Mouse (Mus musculus) T-helper 2 cell (primary cell): ENCODE data around the gene Zfp239.

ENCODE experiments used
- in situ Hi-C: fragments of 300-600 bp; cut with MboI, MseI; formaldehyde crosslinking; loops from one replicate; pipeline ENCODE4 v1.15.1; 2025; ENCODE audit warnings: high pct_unique_total_duplicates

Gene Zfp239

GRCm38 (mm10) chr6:117874621-117875281 lies 12.9 kb downstream of the Zfp239 start:
- in situ Hi-C loops, result loop anchor here (25.0 kb wide), 1 partner anchor 1687 kb away; the partner anchor contains the start of gene Tmcc1

- in situ Hi-C loops, result no loop called here
Measured at GRCm38 (mm10) chr6:117878700-117879407, 17.0 kb downstream of the Zfp239 start.

DNA sequence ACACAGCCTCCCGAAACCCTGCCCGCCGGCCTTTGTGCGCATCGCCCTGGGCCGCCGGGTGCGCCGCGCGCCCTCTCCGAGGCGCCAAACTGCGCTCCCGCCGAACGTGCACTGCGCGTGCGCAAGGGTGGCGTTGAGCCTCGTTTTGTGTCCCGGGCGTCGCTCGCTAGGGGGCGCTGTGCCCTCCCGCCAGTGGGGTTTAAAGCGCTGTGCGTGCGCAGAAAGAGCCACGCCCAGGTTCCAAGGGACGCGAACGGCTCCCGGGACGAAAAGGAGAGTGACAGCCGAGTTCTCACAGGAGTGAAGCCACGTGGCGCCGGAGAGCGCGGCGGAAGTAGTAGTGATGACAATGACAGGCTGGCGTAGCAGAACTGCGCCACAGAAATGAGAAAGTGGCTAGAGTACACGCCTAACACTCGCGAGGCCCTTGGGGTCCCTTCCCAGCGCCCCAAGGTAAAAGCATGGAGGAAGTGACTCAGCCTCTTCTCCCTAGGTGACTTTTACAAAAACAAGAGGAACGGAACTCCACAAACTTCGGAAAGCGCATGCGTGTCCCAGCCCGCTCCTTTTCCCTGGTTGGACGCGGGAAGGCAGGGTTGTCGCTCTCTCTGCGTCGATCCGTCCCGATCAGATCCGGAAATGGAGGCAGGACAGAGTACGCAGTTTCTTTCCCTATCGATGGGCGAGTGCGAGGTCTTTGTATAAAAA lies 17.7 kb downstream of the Zfp239 start:
- in situ Hi-C loops, result no loop called here

DNA sequence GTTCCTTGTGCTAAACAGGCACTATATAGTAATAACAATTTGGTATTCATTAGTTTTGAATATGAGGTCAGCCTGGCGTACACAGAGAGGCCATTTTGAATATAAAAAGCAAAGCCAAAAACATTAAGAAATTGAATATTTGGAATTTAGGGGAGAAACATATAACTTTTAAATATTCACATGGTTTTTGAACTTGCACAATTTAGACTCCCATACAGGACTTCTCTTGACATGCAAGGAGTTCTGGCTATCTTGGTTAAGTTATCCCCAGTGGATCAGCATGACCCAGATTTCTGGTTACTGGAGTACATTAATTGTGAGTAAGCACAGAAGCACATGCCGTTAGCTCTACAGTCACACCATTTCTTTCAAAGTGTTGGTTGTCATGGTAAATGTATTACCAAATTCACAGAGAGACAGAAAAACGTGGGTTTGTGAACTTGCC lies 18.5 kb downstream of the Zfp239 start:
- in situ Hi-C loops, result no loop called here

DNA sequence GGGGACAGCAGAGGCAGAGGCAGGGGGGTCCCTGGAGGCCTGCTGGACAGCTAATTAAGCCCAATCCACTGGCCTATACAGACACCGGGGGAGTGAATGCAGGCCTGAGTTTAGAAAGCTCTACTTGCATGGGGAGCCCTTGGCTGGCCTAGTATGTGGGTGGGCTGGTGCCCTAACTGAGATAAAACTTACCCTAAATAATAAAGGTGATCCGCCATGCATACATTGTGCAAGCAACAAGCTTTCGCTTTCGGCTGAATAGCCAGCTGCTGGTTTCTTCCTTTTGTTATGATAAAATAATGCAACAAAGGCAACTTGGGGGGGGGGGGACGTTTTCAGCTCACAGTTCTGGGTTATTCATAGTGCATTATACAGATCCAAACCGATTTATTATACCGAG lies 19.3 kb downstream of the Zfp239 start:
- in situ Hi-C loops, result no loop called here

- in situ Hi-C loops, result no loop called here
Measured at GRCm38 (mm10) chr6:117881997-117882396, 20.1 kb downstream of the Zfp239 start.

DNA sequence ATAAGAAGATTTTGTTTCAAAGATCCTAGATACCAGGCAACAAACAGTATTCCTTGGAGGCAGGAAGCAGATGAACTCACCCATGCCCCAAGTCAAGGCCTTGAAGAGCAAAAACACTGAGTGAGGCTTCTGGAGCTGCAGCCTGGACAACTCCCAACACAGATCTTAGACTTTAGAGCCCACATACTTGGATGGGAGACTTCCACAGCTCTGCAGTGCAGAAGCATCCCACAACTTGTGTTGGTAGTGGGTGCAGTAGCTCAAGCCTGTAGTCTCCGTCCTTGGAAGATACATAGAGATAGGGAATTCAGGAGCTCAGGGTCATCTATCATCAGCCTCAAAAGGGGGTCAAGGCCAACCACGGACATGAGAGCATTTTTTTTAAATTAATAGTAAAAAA lies 24.0 kb downstream of the Zfp239 start:
- in situ Hi-C loops, result no loop called here

DNA sequence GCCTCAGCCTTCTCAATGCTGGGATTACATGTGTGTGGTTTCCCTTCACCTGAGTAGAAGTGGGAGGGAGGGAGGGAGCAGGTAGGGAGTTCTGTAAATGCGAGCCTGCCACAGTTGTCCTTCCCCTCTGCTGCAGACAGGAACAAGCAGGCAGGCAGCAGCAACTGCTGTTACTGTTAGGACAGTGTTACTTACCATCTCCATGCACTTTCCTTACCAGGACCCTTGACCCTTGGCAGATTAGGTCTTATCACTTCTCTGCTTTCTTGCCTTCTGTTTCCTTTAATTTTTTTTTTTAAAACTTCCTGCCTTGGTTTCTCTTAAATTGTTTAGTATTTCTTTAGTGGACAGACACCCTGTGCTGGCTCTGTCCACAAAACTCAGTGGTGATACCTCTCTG lies 26.1 kb downstream of the Zfp239 start:
- in situ Hi-C loops, result no loop called here

DNA sequence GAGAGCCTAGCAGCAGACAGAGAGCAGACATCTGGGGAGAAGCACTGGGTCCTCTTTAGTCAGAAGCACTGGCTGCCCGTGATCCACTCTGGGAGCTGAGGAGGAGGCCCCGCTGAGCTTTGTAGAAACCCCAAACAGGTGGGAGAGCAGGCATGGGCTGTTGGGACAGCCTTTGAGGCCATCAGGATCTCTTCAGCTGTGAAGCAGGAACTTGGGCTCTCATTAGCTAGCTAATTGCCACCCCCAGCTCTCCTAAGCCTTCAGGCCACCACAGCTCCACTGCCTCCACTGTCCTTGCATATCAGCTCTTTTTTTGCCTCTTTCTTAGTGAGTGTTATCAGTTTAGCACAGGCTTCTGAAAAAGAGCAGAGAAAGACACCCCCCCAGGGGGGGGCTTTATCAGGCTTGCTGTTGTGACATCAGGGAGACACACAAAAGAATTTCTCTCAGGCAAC lies 26.8 kb downstream of the Zfp239 start:
- in situ Hi-C loops, result no loop called here

DNA sequence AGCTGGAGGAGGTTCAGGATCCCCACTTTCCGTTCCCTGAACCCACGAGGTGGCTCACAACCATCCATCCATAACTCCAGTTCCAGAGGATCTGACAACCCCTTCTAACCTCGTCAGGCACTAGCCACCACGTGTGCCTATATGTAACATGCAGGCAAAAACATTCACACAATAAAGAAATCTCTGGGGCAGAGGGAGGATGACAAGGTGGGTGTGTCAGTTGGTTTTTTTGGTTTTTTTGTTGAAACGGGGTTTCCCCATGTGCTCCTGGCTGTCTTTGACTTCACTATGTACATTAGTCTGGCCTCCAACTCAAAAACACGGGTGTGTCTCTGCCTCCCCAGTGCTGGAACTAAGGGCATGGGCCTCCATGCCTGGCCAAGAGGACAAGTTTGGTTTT lies 28.4 kb downstream of the Zfp239 start:
- in situ Hi-C loops, result no loop called here

- in situ Hi-C loops, result no loop called here
Measured at GRCm38 (mm10) chr6:117891369-117892160, 29.7 kb downstream of the Zfp239 start.

- in situ Hi-C loops, result no loop called here
Measured at GRCm38 (mm10) chr6:117892386-117892785, 30.5 kb downstream of the Zfp239 start.

GRCm38 (mm10) chr6:117893435-117893834 lies 31.5 kb downstream of the Zfp239 start:
- in situ Hi-C loops, result no loop called here

- in situ Hi-C loops, result no loop called here
Measured at GRCm38 (mm10) chr6:117897800-117898199, 35.9 kb downstream of the Zfp239 start.

- in situ Hi-C loops, result loop anchor here (10.0 kb wide), 2 partner anchors 1494 to 2004 kb away; partner anchors contain the start of gene Rad52
Measured at GRCm38 (mm10) chr6:117900126-117901080, 38.5 kb downstream of the Zfp239 start, which contains the start of gene Hnrnpf. Hnrnpf (plus strand) TSS chr6:117900324.

GRCm38 (mm10) chr6:117901510-117902402 lies 39.9 kb downstream of the Zfp239 start:
- in situ Hi-C loops, result loop anchor here (10.0 kb wide), 2 partner anchors 1493 to 2003 kb away; partner anchors contain the start of gene Rad52

DNA sequence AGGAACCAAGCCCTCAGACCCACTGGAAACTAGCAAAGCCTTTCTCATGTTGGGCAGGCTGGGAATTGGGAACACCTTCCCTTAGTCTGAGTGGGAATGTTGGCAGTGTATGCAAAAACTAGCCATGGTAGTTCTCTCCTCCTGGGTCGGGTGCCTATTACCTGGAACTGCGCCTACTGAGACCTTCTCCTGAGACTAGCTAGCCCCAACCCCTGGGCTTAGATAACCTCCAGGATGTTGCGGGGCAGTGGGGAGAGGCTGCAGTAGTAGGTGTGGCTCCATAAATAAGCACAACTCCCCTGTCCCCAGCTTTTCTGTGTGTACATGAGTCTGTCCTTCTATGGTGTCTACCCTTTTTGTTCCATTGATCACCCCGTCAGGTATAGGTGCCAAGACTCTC lies 40.7 kb downstream of the Zfp239 start:
- in situ Hi-C loops, result loop anchor here (10.0 kb wide), 2 partner anchors 1492 to 2002 kb away; partner anchors contain the start of gene Rad52

DNA sequence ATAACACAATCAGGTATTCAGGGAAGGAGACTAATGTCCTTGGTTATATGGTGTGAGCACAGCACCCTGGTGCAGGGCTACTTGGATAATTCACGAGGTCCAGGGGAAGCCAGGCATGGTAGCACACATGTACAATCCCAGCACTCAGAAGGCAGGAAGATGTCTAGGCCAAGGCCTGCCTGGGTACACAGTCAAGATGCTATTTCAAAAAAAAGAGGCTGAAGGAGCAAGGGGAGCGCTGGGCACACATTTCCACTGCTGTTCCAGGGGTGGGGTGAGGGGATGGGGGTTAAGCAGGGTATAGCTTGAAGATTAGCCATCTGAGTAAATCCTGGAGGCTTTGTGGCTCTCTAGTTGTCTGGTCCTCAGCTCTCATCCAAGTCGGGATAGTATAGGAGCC lies 41.9 kb downstream of the Zfp239 start:
- in situ Hi-C loops, result loop anchor here (10.0 kb wide), 2 partner anchors 1491 to 2001 kb away; partner anchors contain the start of gene Rad52
